Mouse (Mus musculus) liver, embryonic 16.5 days (tissue): ENCODE data around the gene Slco3a1. TPM values are rescaled to one million over a fixed set of nuclear protein-coding genes. Genes with fewer than 3 reads are reported as not detected.

ENCODE experiments used
- ATAC-seq: fragments of 200-750 bp; cut with Nextera tagmentation; 2 replicates; pipeline ENCODE4 v1.8.0; 2017; ENCODE audit warnings: low read depth, mild to moderate bottlenecking, moderate number of reproducible peaks, moderate library complexity
- H3K27ac ChIP-seq: fragments of 300-500 bp; sonication (generic); 2 replicates; pipeline ENCODE4 v1.5.1; 2014; ENCODE audit warnings: mild to moderate bottlenecking, low read length
- H3K27me3 ChIP-seq: fragments of 300-500 bp; sonication (generic); 2 replicates; pipeline ENCODE4 v1.6.1; 2014; ENCODE audit warnings: low read depth, low read length, mixed read lengths; ENCODE audit not compliant: control insufficient read depth, insufficient read depth
- H3K36me3 ChIP-seq: fragments of 300-500 bp; sonication (generic); 2 replicates; pipeline ENCODE4 v1.6.1; 2014; ENCODE audit warnings: mild to moderate bottlenecking; ENCODE audit not compliant: control insufficient read depth, insufficient read depth
- H3K4me1 ChIP-seq: fragments of 300-500 bp; sonication (generic); 2 replicates; pipeline ENCODE4 v1.6.1; 2014; ENCODE audit warnings: low read depth, low read length, mixed read lengths; ENCODE audit not compliant: control insufficient read depth
- H3K4me2 ChIP-seq: fragments of 300-500 bp; sonication (generic); 2 replicates; pipeline ENCODE4 v1.6.1; 2014; ENCODE audit warnings: low read depth, low read length, mixed read lengths
- H3K4me3 ChIP-seq: fragments of 300-500 bp; sonication (generic); 2 replicates; pipeline ENCODE4 v1.5.1; 2014; ENCODE audit warnings: low read depth, mild to moderate bottlenecking, low read length
- H3K9ac ChIP-seq: fragments of 300-500 bp; sonication (generic); 2 replicates; pipeline ENCODE4 v1.6.1; 2014; ENCODE audit warnings: low read depth, low read length
- H3K9me3 ChIP-seq: fragments of 300-500 bp; sonication (generic); replicated peaks from 2 replicates; pipeline ENCODE4 v1.6.1; 2016; ENCODE audit warnings: low read length; ENCODE audit not compliant: control insufficient read depth
- WGBS: fragments of 180-500 bp; shearing (Covaris S2); extraction: QIAGEN DNeasy Blood & Tissue Kit; methylation state at CpG from one replicate; pipeline ENCODE4 v1.1.7; 2014; ENCODE audit not compliant: insufficient replicate concordance; 5-methylcytosine and 5-hydroxymethylcytosine counted together
- polyA plus RNA-seq: library from polyadenylated mRNA; unstranded; fragments of >200 nt; fragmentation: Nextera tagmentation; extraction: Ambion mirVana; gene quantifications from 2 replicates; pipeline ENCODE4 v1.2.1, GENCODE M21; 2015

Slco3a1 gene
- polyA plus RNA-seq: 1.1 and 1.2 TPM in 2 replicates

GRCm38 (mm10) chr7:74554608-74555311 is at the start of gene Slco3a1:
TSS of gene Slco3a1 (minus strand) at chr7:74554780.
- no peaks in the 10 kb centered on the region for H3K36me3 ChIP-seq
- H3K4me1 ChIP-seq: no peaks in the 10 kb centered on the region; the same call in 1 of the 2 replicates
- peak within 1 kb of the TSS; percentile 60 for H3K4me3 ChIP-seq
- peak within 1 kb of the TSS; percentile 31 for H3K9ac ChIP-seq
- H3K27ac ChIP-seq: no peak within 1 kb of the TSS; the same call in 1 of the 2 replicates
- H3K4me2 ChIP-seq: peak within 1 kb of the TSS; percentile 68
- H3K27me3 ChIP-seq: peaks cover 45% of the 10 kb centered on the region
- 1% methylated on average over 36 of the region's 66 CpGs for whole genome bisulfite sequencing
- no peaks in the 10 kb centered on the region for H3K9me3 ChIP-seq
- ATAC-seq: peak; percentile 68

GRCm38 (mm10) chr7:74600996-74601395 is 46.4 kb upstream of the Slco3a1 start:
- no peaks in the 10 kb centered on the region for H3K36me3 ChIP-seq
- H3K4me2 ChIP-seq: no peak overlapping the region
- WGBS: 71% methylated on average over 5 of the region's 5 CpGs
- H3K4me1 ChIP-seq: no peaks in the 10 kb centered on the region
- no peak overlapping the region for H3K9ac ChIP-seq
- H3K4me3 ChIP-seq: no peak overlapping the region
- H3K9me3 ChIP-seq: no peaks in the 10 kb centered on the region
- no peaks in the 10 kb centered on the region for H3K27me3 ChIP-seq
- no peak for ATAC-seq
- H3K27ac ChIP-seq: no peak overlapping the region

GRCm38 (mm10) chr7:74579411-74579810 is 24.8 kb upstream of the Slco3a1 start:
- Histone ChIP-seq H3K9me3 (no peaks in the 10 kb centered on the region), H3K4me3 (no peak overlapping the region), H3K4me2 (no peak overlapping the region), H3K4me1 (no peaks in the 10 kb centered on the region), H3K36me3 (no peaks in the 10 kb centered on the region), H3K27me3 (no peaks in the 10 kb centered on the region), H3K27ac (no peak overlapping the region), H3K9ac (no peak overlapping the region)
- WGBS: 59% methylated on average over 1 of the region's 1 CpGs
- no peak for ATAC-seq

DNA sequence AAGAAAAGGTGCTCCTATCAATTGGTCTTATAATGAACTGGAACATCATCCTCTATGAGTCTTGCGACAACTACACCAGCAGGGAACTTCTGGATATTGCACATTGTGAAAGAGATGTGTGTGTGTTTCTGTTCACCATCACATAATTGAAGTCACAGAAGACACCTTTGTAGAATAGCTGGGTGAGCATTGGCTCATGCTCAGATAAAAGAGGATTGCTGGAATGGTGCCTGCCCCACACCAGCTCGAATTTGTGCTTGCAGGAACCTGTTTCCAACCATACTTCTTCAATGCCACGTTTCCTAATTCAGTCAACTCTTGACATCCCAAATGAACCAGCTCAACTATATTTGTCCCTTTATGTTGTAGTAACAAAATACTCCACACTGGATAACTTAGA is 21.1 kb upstream of the Slco3a1 start:
- ATAC-seq: no peak
- 46% methylated on average over 3 of the region's 3 CpGs for WGBS
- no peaks in the 10 kb centered on the region for H3K9me3 ChIP-seq
- H3K27me3 ChIP-seq: no peaks in the 10 kb centered on the region
- no peaks in the 10 kb centered on the region for H3K4me1 ChIP-seq
- H3K9ac ChIP-seq: no peak overlapping the region
- H3K4me2 ChIP-seq: no peak overlapping the region
- H3K27ac ChIP-seq: no peak overlapping the region
- no peaks in the 10 kb centered on the region for H3K36me3 ChIP-seq
- H3K4me3 ChIP-seq: no peak overlapping the region

- Histone ChIP-seq H3K27me3 (peaks cover 45% of the 10 kb centered on the region), H3K4me3 (peak overlapping the region; percentile 60), H3K9ac (no peak overlapping the region), H3K27ac (no peak overlapping the region), H3K36me3 (no peaks in the 10 kb centered on the region), H3K4me1 (no peaks in the 10 kb centered on the region; the same call in 1 of the 2 replicates), H3K9me3 (no peaks in the 10 kb centered on the region), H3K4me2 (peak overlapping the region; percentile 68)
- WGBS: 12% methylated on average over 6 of the region's 6 CpGs
- no peak for ATAC-seq
Observed at GRCm38 (mm10) chr7:74555416-74555815, 836 bp upstream of the Slco3a1 start.

DNA sequence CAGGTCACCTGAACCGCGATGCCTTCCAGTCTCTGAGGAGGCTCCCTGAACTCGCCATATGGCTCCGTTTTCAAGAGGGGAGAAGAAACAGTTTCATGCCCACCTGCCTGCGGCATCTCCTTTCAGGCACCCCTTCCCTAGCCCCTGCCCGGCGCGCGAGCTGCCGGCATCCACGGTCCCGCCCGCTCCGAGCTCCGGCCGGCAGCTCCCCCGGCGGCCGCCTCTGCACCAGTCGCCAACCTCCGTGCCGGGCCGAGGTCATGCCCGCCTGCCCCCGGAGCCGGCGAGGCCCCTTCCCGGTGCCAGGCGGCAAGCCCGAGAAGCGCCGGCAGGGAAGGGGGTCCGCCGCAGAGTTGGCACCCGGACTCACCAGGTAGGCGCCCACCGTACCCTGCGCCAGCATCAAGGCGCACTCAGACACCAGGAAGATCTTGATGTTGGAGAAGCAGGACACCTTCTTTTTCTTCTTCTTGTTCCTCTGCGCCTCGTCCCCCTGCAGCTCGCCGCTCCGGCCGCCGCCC is 479 bp downstream of the Slco3a1 start:
- H3K27me3 ChIP-seq: peaks cover 45% of the 10 kb centered on the region
- H3K4me2 ChIP-seq: peak overlapping the region; percentile 68
- no peaks in the 10 kb centered on the region; the same call in 1 of the 2 replicates for H3K4me1 ChIP-seq
- no peaks in the 10 kb centered on the region for H3K9me3 ChIP-seq
- WGBS: under 1% methylated on average over 43 of the region's 46 CpGs
- H3K27ac ChIP-seq: no peak overlapping the region
- H3K9ac ChIP-seq: no peak overlapping the region; the same call in 1 of the 2 replicates
- peak overlapping the region; percentile 60 for H3K4me3 ChIP-seq
- 0 out of 2 replicates have a peak, but pooled peaks have one; percentile 9 for ATAC-seq
- no peaks in the 10 kb centered on the region for H3K36me3 ChIP-seq

DNA sequence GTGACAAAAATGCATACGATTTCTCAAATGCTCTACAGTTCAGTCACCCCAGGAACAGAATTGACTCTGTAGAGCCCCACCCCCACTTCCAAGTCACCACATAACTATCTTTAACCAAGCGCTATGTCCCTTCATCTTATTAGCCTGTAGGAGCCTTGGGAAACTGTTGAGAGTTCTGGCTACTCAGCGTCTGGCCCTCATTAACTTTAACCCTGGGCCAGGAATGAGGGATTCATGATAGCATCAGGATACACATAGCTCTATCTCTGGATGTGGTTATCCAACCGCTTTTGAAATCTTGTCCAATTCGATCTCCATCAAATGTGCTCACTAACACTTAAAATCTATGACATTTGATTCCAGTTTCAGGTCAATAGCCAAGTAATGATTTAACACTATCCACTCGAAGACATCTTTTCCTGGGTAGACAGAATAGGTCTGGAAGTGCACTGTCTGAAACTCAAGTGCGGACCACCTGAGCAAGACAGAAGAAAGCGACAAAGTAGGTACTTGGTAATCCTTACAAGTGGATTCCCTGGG is 1.4 kb downstream of the Slco3a1 start:
- Histone ChIP-seq H3K4me3 (no peak overlapping the region), H3K9ac (no peak overlapping the region), H3K27me3 (peaks cover 45% of the 10 kb centered on the region), H3K36me3 (no peaks in the 10 kb centered on the region), H3K4me2 (no peak overlapping the region), H3K4me1 (no peaks in the 10 kb centered on the region; the same call in 1 of the 2 replicates), H3K27ac (no peak overlapping the region), H3K9me3 (no peaks in the 10 kb centered on the region)
- 25% methylated on average over 8 of the region's 8 CpGs for WGBS
- no peak for ATAC-seq

- H3K27ac ChIP-seq: no peak overlapping the region
- no peak overlapping the region for H3K4me2 ChIP-seq
- H3K27me3 ChIP-seq: peaks cover 45% of the 10 kb centered on the region
- H3K9ac ChIP-seq: no peak overlapping the region
- H3K4me1 ChIP-seq: no peaks in the 10 kb centered on the region; the same call in 1 of the 2 replicates
- 34% methylated on average over 4 of the region's 4 CpGs for WGBS
- no peaks in the 10 kb centered on the region for H3K36me3 ChIP-seq
- no peak for ATAC-seq
- no peak overlapping the region for H3K4me3 ChIP-seq
- no peaks in the 10 kb centered on the region for H3K9me3 ChIP-seq
Observed at GRCm38 (mm10) chr7:74552546-74552945, 2.0 kb downstream of the Slco3a1 start.

- 11% methylated on average over 2 of the region's 2 CpGs for WGBS
- ATAC-seq: no peak
- Histone ChIP-seq H3K27ac (no peak overlapping the region), H3K4me2 (no peak overlapping the region), H3K9ac (no peak overlapping the region), H3K36me3 (no peaks in the 10 kb centered on the region), H3K4me1 (no peaks in the 10 kb centered on the region; the same call in 1 of the 2 replicates), H3K9me3 (no peaks in the 10 kb centered on the region), H3K4me3 (no peak overlapping the region), H3K27me3 (peaks cover 45% of the 10 kb centered on the region)
Observed at GRCm38 (mm10) chr7:74552000-74552358, 2.6 kb downstream of the Slco3a1 start.
